Mouse (Mus musculus) hindbrain, embryonic 13.5 days (tissue): ENCODE results near the gene Ppp1r9a. TPM values are rescaled to one million over a fixed set of nuclear protein-coding genes. Genes with fewer than 3 reads are reported as not detected.

ENCODE experiments used
- ATAC-seq: fragments of 200-750 bp; cut with Nextera tagmentation; 2 replicates; pipeline ENCODE4 v1.8.0; 2017; ENCODE audit warnings: moderate TSS enrichment; ENCODE audit not compliant: low FRiP score
- H3K27ac ChIP-seq: fragments of 300-500 bp; sonication (generic); 2 replicates; pipeline ENCODE4 v1.5.1; 2015; ENCODE audit warnings: inconsistent platforms, mild to moderate bottlenecking, moderate library complexity
- H3K27me3 ChIP-seq: fragments of 300-500 bp; sonication (generic); 2 replicates; pipeline ENCODE4 v1.6.1; 2015; ENCODE audit warnings: mild to moderate bottlenecking, inconsistent platforms
- H3K36me3 ChIP-seq: fragments of 300-500 bp; sonication (generic); 2 replicates; pipeline ENCODE4 v1.6.1; 2015; ENCODE audit warnings: mild to moderate bottlenecking, inconsistent platforms
- H3K4me1 ChIP-seq: fragments of 300-500 bp; sonication (generic); replicated peaks from 2 replicates; pipeline ENCODE4 v1.6.1; 2015; ENCODE audit warnings: inconsistent platforms
- H3K4me2 ChIP-seq: fragments of 300-500 bp; sonication (generic); 2 replicates; pipeline ENCODE4 v1.6.1; 2015; ENCODE audit warnings: inconsistent platforms, mild to moderate bottlenecking, moderate library complexity
- H3K4me3 ChIP-seq: fragments of 300-500 bp; sonication (generic); 2 replicates; pipeline ENCODE4 v1.5.1; 2015; ENCODE audit warnings: mild to moderate bottlenecking, inconsistent platforms
- H3K9ac ChIP-seq: fragments of 300-500 bp; sonication (generic); 2 replicates; pipeline ENCODE4 v1.6.1; 2015; ENCODE audit warnings: mild to moderate bottlenecking, inconsistent platforms
- H3K9me3 ChIP-seq: fragments of 300-500 bp; sonication (generic); 2 replicates; pipeline ENCODE4 v1.6.1; 2016; ENCODE audit warnings: inconsistent platforms
- WGBS: fragments of 180-500 bp; shearing (Covaris S2); methylation state at CpG from one replicate; pipeline ENCODE4 v1.1.7; 2015; 5-methylcytosine and 5-hydroxymethylcytosine counted together
- polyA plus RNA-seq: library from polyadenylated mRNA; unstranded; fragments of >200 nt; fragmentation: Nextera tagmentation; extraction: Ambion mirVana; gene quantifications from 2 replicates; pipeline ENCODE4 v1.2.1, GENCODE M21; 2015

Ppp1r9a gene
- polyA plus RNA-seq, 1 experiment from 2014 or later = 42.0 TPM

- WGBS = 76% methylated on average over 8 of the region's 8 CpGs
- Histone ChIP-seq H3K4me3 (no peak overlapping the region), H3K9ac (no peak overlapping the region), H3K27ac (no peak overlapping the region), H3K27me3 (no peaks in the 10 kb centered on the region), H3K36me3 (no peaks in the 10 kb centered on the region), H3K4me2 (no peak overlapping the region), H3K4me1 (peaks cover 10% of the 10 kb centered on the region), H3K9me3 (no peaks in the 10 kb centered on the region)
- no peak for ATAC-seq
Measured at GRCm38 (mm10) chr6:5099842-5100241, 197.1 kb downstream of the Ppp1r9a start.

- no peaks in the 10 kb centered on the region for H3K9me3 ChIP-seq
- H3K4me2 ChIP-seq = no peak overlapping the region
- H3K4me3 ChIP-seq = no peak overlapping the region
- ATAC-seq = no peak
- H3K27ac ChIP-seq = no peak overlapping the region
- no peaks in the 10 kb centered on the region for H3K27me3 ChIP-seq
- no peaks in the 10 kb centered on the region for H3K36me3 ChIP-seq
- no peak overlapping the region for H3K9ac ChIP-seq
- WGBS = 77% methylated on average over 10 of the region's 10 CpGs
- H3K4me1 ChIP-seq = peaks cover 8% of the 10 kb centered on the region; the same call in 1 of the 2 replicates
Measured at GRCm38 (mm10) chr6:5100347-5100746, 197.6 kb downstream of the Ppp1r9a start.

GRCm38 (mm10) chr6:5102741-5103140 is 200.0 kb downstream of the Ppp1r9a start:
- WGBS = 25% methylated on average over 2 of the region's 2 CpGs

DNA sequence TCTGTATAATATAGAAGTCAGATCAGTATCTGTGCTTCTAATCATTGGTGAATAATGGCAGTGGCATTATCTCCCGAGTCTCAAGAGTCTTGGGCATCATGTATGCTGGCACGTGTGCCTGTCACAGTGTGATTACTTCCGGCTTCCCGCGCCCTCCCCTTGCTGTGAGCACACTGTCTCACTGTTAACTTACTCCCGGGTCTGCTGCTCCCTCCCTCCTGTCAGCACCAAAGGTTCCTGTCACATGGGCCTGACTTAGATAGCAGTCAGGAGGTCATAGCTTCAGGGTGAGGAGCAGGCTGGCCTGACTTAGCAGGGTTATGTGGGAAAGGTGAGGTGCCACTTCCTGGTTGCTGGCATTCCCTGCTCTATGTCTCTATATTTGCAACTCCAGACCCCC is 201.1 kb downstream of the Ppp1r9a start:
- H3K4me2 ChIP-seq = no peak overlapping the region
- no peak overlapping the region for H3K9ac ChIP-seq
- H3K9me3 ChIP-seq = no peaks in the 10 kb centered on the region
- no peaks in the 10 kb centered on the region for H3K36me3 ChIP-seq
- ATAC-seq = peak; percentile 6; the same call in 1 of the 2 replicates
- H3K4me3 ChIP-seq = no peak overlapping the region
- no peaks in the 10 kb centered on the region for H3K27me3 ChIP-seq
- 41% methylated on average over 6 of the region's 6 CpGs for WGBS
- H3K4me1 ChIP-seq = peaks cover 8% of the 10 kb centered on the region; the same call in 1 of the 2 replicates
- no peak overlapping the region for H3K27ac ChIP-seq

More at GRCm38 (mm10) chr6:5102741-5103140, 200.0 kb downstream of the Ppp1r9a start:
- Histone ChIP-seq H3K4me2 (no peak overlapping the region), H3K27ac (peak overlapping the region; percentile 37; the same call in 1 of the 2 replicates), H3K4me3 (no peak overlapping the region), H3K9ac (no peak overlapping the region), H3K36me3 (no peaks in the 10 kb centered on the region), H3K4me1 (peaks cover 8% of the 10 kb centered on the region; the same call in 1 of the 2 replicates), H3K27me3 (no peaks in the 10 kb centered on the region), H3K9me3 (no peaks in the 10 kb centered on the region)
- peak; percentile 83 for ATAC-seq

GRCm38 (mm10) chr6:5104238-5104637 is 201.5 kb downstream of the Ppp1r9a start:
- Histone ChIP-seq H3K4me2 (no peak overlapping the region), H3K4me1 (peaks cover 8% of the 10 kb centered on the region; the same call in 1 of the 2 replicates), H3K9ac (no peak overlapping the region), H3K4me3 (no peak overlapping the region), H3K27ac (no peak overlapping the region), H3K27me3 (no peaks in the 10 kb centered on the region), H3K36me3 (no peaks in the 10 kb centered on the region), H3K9me3 (no peaks in the 10 kb centered on the region)
- no peak for ATAC-seq
- 91% methylated on average over 7 of the region's 7 CpGs for WGBS

DNA sequence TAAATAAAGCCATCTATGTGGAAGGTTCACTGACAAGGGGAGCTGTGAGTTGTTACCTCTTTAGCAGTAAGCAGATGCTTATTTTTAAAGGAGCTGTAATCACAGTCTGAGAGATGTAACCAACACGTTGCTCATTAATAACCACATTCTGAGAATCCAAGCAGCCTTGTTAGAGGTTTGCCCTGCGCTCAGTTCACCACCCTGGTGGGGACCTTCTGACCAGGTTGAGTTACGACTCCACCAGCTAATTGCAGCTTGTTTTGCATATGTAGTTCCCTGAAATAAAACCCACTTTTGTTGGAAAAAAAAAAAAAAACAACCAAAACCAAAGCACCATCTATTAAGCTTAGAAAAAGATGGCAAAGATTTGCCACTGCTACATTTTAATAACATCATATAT is 205.8 kb downstream of the Ppp1r9a start:
- no peak for ATAC-seq
- no peaks in the 10 kb centered on the region for H3K36me3 ChIP-seq
- H3K27ac ChIP-seq = no peak overlapping the region
- H3K27me3 ChIP-seq = no peaks in the 10 kb centered on the region
- H3K9ac ChIP-seq = no peak overlapping the region
- H3K4me3 ChIP-seq = no peak overlapping the region
- WGBS = 52% methylated on average over 3 of the region's 3 CpGs
- no peak overlapping the region for H3K4me2 ChIP-seq
- H3K4me1 ChIP-seq = peaks cover 9% of the 10 kb centered on the region; the same call in 1 of the 2 replicates
- H3K9me3 ChIP-seq = no peaks in the 10 kb centered on the region

DNA sequence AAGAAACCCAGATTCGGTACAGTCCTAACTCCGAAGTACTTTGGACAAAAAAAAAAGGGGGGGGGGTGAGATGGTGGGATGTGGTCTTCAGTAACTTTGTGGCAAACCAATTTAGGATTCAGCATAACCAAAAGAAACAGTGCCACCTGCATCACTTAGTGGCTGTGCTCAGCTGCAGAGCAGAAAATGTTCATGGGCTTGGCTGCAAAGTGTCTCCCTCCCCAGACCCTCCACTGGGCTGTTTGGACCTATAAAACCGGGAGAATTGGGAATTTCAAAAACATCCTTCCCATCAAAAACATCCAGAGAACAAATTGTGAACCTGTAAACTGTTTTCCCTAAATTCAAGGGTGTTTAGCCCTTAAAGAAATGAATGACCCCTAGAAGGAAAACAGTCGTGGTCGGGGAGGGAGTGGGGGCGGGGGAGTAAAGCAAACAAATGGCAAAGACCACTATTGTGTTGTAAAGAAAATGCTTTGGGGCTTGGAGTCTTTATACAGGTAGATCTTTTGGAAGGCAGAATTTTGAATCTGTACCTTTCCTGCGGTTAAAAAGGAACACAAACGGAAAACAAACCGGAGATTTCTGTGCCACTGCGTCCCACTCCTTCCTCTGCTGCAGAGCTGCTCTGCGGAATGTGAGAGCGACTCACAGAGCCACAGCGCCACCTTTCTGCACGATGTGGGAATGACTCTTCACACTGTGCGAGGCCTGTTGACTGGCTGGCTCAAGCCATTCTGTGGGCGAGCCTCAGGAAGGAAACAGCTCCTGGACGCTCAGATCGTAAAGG is 207.4 kb downstream of the Ppp1r9a start:
- Histone ChIP-seq H3K27ac (peak overlapping the region; percentile 13; the same call in 1 of the 2 replicates), H3K4me3 (peak overlapping the region; percentile 32), H3K9me3 (no peaks in the 10 kb centered on the region), H3K36me3 (peaks cover 3% of the 10 kb centered on the region), H3K4me2 (peak overlapping the region; percentile 49), H3K9ac (peak overlapping the region; percentile 51), H3K4me1 (peaks cover 10% of the 10 kb centered on the region; the same call in 1 of the 2 replicates), H3K27me3 (no peaks in the 10 kb centered on the region)
- ATAC-seq = peak; percentile 99
- 6% methylated on average over 18 of the region's 18 CpGs for WGBS

DNA sequence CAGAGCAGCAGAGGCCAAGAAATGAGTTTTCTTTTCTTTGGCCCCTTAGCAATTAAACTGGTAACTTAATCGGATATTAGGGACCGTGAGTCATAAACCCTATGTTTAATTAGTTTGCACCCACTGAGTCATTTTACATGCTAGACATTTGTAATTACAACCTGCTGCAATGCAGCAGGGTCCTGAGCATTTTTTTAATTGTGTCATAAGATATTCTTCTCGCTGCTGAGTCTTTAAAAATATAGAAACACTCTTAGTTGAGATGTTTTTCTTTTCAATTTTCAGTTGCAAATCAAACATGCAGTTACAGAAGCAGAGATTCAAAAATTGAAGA is 208.0 kb downstream of the Ppp1r9a start:
- 25% methylated on average over 3 of the region's 3 CpGs for WGBS
- ATAC-seq = no peak

GRCm38 (mm10) chr6:5113103-5113502 is 210.4 kb downstream of the Ppp1r9a start:
- 56% methylated on average over 8 of the region's 8 CpGs for whole genome bisulfite sequencing
- no peaks in the 10 kb centered on the region for H3K9me3 ChIP-seq
- no peak overlapping the region for H3K9ac ChIP-seq
- no peak overlapping the region for H3K27ac ChIP-seq
- no peaks in the 10 kb centered on the region for H3K27me3 ChIP-seq
- H3K4me1 ChIP-seq = peaks cover 10% of the 10 kb centered on the region; the same call in 1 of the 2 replicates
- H3K36me3 ChIP-seq = peaks cover 14% of the 10 kb centered on the region
- ATAC-seq = no peak
- H3K4me2 ChIP-seq = no peak overlapping the region
- no peak overlapping the region for H3K4me3 ChIP-seq

More for the DNA sequence above, 208.0 kb downstream of the Ppp1r9a start:
- Histone ChIP-seq H3K4me3 (no peak overlapping the region), H3K9me3 (no peaks in the 10 kb centered on the region), H3K4me1 (peaks cover 10% of the 10 kb centered on the region; the same call in 1 of the 2 replicates), H3K4me2 (no peak overlapping the region), H3K27me3 (no peaks in the 10 kb centered on the region), H3K36me3 (peaks cover 8% of the 10 kb centered on the region), H3K27ac (no peak overlapping the region), H3K9ac (no peak overlapping the region)

DNA sequence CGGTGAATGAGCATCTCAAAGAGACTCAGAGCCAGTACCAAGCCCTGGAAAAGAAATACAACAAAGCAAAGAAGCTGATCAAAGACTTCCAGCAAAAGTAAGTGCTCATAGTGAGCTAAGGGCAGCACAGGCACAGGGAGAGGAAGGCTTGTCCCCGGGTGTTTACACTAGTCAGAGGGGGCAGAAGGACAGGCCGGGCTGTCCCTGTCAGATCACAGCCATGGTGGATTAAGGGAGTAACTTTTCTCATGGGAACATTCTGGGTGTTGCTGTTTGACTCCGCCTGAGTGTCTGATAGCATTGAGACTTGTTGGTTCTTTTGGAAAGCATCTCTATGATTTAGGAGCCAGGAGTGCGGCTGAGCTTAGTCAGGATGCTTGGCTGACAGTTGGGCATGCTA is 211.0 kb downstream of the Ppp1r9a start:
- Histone ChIP-seq H3K9me3 (no peaks in the 10 kb centered on the region), H3K27me3 (no peaks in the 10 kb centered on the region), H3K27ac (no peak overlapping the region), H3K36me3 (peaks cover 14% of the 10 kb centered on the region), H3K4me3 (no peak overlapping the region), H3K4me1 (peaks cover 10% of the 10 kb centered on the region; the same call in 1 of the 2 replicates), H3K9ac (no peak overlapping the region), H3K4me2 (no peak overlapping the region)
- WGBS = 60% methylated on average over 5 of the region's 5 CpGs
- no peak for ATAC-seq

GRCm38 (mm10) chr6:5114857-5115256 is 212.1 kb downstream of the Ppp1r9a start:
- H3K4me3 ChIP-seq = no peak overlapping the region
- no peak overlapping the region for H3K27ac ChIP-seq
- ATAC-seq = no peak
- WGBS = 90% methylated on average over 7 of the region's 7 CpGs
- no peak overlapping the region for H3K4me2 ChIP-seq
- H3K4me1 ChIP-seq = 0 out of 2 replicates have a peak, but pooled peaks cover 7% of the 10 kb centered on the region
- no peaks in the 10 kb centered on the region for H3K9me3 ChIP-seq
- H3K36me3 ChIP-seq = peaks cover 14% of the 10 kb centered on the region
- H3K27me3 ChIP-seq = no peaks in the 10 kb centered on the region
- H3K9ac ChIP-seq = no peak overlapping the region

DNA sequence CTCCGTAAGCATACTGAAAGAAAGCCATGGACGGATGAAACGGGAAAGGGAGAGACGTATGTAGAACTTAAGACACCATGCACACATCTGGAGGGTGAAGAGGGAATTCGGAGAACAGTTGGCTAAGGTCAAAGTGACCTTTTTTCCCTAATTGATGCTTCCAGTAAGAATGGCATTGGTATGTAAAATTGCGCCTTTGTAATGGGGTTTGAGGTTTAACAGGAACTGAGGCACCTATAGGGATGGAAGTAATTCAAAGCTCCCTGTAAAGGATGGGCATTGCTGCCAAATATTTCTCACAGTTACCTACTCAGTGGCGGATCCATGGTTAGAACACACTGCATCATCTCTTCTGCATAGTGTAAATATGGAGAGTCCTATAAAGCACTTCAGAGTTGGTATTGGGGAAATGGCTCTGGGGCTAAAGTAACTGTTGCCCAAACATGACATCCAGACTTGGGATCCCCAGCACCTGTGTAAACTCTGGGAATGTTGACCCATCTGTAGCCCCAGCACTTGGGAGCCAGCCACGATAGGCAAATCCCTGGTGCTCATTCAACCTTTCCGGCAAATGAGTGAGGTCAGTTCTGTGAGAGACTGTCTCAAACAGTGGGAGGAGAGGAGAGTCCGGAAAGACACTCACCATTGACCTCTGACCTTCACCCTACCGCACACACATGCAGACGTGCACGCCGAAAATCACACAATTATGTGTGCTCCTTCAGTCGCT is 216.6 kb downstream of the Ppp1r9a start:
- WGBS = 80% methylated on average over 15 of the region's 15 CpGs
- ATAC-seq = no peak
- peaks cover 14% of the 10 kb centered on the region; the same call in 1 of the 2 replicates for H3K36me3 ChIP-seq
- H3K4me3 ChIP-seq = no peak overlapping the region
- H3K9ac ChIP-seq = no peak overlapping the region
- no peak overlapping the region for H3K4me2 ChIP-seq
- no peaks in the 10 kb centered on the region for H3K27me3 ChIP-seq
- H3K4me1 ChIP-seq = no peaks in the 10 kb centered on the region
- H3K9me3 ChIP-seq = no peaks in the 10 kb centered on the region
- H3K27ac ChIP-seq = no peak overlapping the region
